Mouse (Mus musculus) cerebellum, adult 8-10 months (tissue): ENCODE data around the gene Ptprd.
A peak's percentile ranks its signal among the peaks of the same experiment; 100 is the strongest.

Experiments
- DNase-seq: peaks from one replicate; pipeline ENCODE4 v3.0.0; 2022

The Ptprd gene

DNA sequence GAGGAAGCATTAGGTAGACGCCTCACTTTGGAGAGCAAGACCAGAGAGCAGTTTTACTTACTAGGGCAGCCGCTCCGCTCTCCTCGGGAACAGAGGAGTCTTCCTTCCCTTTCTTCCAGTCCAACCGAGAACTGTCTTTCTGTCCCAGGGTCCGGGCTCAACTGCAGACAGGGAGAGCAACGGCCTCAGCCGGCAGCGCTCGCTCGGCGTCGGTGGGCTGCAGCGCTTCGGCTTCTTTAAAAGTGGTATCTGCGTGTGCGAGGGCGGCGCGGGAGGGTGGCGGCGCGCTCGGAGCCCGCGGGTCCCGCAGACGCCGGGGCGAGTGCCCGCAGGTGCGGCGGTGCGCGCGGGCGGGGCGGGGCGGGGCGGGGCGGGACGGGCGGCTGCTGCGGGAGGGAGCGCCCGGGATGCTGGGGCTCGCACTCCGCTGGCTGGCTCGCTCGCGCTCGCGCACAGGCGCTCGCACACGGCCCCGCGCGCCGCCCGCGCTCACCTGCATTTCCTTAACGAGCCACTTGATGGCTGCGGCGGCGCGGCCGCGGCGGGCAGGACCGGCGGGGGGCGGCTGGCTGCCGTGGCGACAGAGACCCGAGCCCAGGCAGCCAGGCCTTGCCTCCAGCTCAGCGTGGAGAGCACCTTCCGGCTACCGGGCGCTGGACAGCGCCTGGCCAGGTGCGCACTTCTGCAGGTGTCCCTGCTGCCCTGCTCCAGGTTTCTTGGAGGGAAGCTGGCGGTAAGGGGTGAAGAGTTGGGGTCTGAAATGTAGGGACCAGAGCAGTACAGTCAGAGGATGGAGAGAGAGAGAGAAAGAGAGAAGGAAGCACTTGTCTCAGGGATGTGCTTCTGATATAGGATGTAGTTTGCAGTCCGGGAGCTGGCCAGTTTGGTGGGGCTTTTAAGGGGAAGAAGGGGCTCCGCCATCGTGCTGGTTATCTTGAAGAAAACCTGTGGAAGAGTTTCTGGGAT, at the start of gene Ptprd:
Gene Ptprd, minus strand, starts transcription at position 433 of the 966 bp plus-strand sequence.
- peak; percentile 13 for DNase-seq

GRCm38 (mm10) chr4:78235820-78236219, 24.1 kb upstream of the Ptprd start:
- DNase-seq, result no peak

GRCm38 (mm10) chr4:78235316-78235715, 23.6 kb upstream of the Ptprd start:
- no peak for DNase-seq

DNA sequence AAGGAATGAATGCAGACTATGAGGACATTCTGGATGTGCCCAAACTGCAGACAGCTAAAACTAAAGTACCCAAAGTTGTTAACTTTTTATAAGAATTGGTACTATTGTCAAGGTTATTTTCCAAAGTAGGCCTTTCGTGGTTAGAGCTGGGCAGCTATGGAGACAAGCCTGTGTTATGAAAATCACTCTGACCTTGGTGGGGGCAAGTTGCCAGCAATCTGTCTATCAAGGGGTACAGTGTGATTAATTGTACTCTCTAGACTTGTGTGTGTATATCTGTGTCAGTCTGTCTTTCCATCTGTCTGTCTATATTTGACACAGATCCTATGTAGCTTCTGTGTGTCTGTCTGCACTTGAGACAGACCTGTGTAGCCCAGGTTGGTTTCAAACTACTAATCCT, 22.9 kb upstream of the Ptprd start:
- DNase-seq, result no peak

GRCm38 (mm10) chr4:78213949-78214348, 2.2 kb upstream of the Ptprd start:
- no peak for DNase-seq

- no peak for DNase-seq
Measured at GRCm38 (mm10) chr4:78212941-78213340, 1.2 kb upstream of the Ptprd start.

DNA sequence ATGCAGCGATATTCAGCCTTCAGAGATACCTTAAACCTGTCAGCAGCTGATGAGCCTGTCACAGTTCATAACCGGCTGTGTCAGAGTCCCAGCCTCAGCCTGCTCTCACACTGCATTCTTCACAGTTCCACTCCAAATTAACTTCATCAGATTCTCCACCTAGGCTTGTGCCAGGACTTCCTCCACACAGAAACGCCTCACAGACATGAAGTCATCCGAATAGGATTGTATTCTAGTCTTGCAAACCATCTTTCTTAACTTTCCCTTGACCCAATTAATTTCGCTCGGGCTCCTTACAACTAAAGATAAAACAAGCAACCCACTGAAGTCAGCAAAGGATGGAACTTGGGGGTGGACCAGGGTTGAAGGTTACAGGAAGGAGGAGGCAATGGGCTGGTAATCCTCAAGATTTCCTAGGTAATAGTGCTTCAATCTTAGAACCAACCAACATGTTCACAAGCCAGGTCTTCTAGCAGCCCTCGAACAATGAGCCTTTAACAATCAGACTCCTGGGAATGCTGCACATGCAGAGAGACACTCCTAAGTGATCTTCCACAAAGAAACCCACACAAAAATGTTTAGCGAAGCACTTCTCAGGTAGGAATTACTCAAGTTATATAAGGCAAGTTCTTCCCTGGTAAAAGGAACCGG, 758 bp downstream of the Ptprd start:
- DNase-seq, result no peak

DNA sequence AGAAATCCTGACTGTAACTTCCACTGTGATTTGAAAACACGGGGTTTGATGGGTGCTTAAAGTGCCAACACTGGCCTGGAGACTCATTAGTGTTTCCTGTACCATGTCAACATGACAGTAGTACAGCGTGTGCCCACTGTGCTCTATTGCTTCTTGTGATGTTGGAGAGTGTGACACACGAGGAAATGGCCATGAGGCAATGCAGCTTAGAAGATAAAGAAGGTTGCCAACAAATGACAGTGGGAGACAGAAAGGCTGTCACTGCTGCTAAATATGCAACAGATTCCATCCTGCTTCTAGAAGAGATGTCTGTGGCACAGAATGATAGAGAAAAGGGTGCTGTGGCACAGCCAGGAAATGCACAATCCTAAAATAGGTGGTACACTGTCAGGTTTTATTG, 6.7 kb downstream of the Ptprd start:
- no peak for DNase-seq

- DNase-seq, result no peak
Measured at GRCm38 (mm10) chr4:78168447-78168846, 43.3 kb downstream of the Ptprd start.

DNA sequence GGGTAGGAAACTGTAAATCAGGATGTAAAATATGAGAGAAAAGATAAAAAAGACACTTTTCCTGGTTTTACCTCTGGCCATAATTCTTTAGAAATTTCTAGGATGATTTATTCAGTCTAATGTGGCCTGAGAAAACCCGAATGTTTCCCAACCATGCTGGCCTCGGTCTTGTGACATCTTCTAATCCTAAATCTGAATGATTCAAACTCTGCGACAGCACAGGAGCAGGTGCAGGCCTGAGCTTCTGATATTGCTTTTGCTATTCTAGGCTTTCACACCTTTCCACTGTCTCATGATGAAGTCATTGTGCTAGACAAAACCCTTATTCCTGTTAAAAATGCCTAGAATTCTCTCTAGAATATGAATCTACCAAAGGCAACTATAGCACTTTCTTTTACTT, 51.3 kb downstream of the Ptprd start:
- DNase-seq, result no peak

DNA sequence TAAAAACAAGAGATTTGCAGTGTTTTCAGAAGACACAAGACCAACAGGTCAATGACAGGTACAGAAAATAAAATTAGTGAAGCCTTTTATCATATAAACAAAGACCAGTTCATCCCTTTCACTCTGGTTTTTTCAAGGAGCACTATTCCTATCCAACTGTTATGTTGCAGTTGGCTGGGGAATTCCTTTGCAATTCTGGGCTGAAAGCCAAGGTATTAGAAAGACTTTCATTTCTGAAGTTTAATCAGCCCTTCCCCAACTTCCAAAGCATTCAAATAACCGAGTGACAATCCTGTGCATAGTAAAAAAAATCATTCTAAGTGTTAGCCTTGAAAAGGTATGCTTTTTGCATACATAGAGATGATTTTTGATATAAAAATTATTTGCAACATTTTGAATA, 61.2 kb downstream of the Ptprd start:
- no peak for DNase-seq

DNA sequence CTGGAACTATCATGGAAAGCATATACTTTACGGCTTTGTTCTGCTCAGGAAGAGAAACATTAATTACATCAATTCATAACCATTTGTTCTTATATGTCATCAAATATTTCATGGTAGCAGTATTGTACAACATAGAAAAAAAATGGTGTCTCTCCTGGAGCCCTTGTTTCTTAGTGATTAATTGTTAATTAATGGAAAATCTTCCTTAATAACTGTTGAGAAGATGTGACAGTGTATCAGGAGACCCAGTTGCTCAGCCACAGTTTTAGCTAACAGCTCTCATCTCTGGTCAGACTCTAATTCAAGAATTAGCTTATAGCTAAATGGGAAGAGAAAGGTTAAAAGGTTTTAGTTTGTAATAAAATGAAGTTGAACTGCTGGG, 69.0 kb downstream of the Ptprd start:
- no peak for DNase-seq

- DNase-seq, result no peak
Measured at GRCm38 (mm10) chr4:78142088-78142766, 69.5 kb downstream of the Ptprd start.

DNA sequence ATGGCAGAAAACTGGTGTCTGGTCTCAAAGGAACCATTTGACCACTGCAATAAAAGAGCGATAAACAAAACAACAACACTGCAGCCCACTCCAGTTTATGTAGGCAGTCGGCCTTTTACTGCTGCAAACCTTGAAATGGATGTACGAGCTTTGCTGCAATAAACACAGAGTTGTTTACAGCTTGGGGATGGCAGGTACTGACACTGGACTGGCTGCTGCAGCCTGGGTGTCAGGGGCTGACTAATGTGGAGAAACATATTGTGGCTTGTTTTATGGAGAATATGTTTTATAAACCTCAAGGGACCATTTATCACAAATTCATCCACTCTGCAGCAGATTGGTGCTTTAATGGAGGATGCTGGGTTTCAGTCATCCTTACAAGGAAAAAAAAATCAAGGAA, 100.9 kb downstream of the Ptprd start:
- no peak for DNase-seq

DNA sequence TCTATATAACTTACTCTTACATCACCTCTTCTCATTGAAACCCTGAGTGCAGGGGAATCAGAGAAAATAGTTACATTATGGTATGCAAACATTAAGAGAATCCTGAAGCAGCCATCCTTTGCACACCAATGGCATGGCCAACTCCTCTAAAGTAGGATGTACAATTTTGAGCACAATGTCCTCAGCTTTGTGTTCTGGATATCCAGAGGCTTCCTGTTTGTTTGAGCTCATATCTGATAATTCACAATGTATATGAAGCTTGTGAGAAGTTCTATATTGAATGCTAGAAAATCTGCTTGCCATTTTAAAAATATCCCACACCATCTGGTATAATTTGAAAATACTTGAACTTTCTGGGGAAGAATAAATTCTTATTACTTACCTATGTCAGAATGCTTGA, 114.2 kb downstream of the Ptprd start:
- no peak for DNase-seq

DNA sequence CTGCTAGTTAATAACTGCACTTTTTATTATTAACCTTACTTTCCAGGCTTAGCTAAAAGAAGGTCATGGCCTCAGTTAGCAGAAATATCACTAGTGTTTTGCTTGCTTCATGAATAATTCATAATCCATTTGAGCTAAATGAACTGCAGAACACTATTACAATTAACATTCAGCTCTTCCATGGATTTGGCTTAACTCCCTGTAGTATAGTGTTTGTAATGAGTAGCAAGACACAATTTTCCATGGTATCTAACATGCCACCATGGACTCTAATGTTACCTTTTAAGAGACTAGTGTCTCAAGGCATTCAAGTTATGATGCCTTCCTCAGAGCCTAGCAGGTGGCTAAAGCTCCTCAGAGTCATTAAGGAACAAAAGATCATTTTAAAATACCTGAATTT, 129.0 kb downstream of the Ptprd start:
- no peak for DNase-seq

- DNase-seq, result no peak
Measured at GRCm38 (mm10) chr4:78077499-78077898, 134.3 kb downstream of the Ptprd start.

DNA sequence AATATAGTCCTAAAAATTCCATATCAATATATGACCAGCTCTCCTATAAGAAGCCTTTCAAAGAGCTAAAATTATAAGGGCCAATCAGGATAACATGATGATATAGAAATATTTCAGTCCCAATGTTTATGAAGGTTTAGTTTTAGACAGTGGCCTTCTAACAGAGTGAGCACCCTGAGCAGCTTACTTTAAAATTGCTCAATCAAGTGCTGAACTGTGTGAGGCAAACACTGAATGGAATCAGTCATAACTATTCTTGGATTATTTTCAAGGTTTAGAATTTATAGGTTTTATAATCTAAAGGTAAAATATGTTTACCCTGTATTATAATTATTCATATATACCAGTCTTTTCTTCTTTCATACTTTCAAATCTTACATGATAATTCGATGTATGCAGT, 134.7 kb downstream of the Ptprd start:
- DNase-seq, result no peak

DNA sequence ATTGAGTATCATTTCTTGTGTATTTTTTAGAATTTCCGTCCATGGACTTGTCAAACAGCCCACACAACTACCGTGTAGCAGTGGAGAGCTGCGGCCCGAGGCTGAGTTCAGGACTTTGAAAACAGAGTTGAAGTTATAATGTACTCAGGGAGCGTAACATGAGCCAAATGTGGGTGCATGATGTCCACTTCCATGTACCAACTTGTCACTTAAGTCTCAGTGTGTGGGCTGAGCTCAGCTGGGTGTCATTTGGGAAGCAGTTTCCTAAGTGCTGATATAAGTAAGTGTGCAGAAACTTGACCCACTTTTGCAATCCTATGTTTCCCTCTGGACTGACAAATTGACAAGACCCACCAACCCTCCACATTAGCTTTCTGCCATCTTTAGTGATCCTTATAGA, 173.4 kb downstream of the Ptprd start:
- no peak for DNase-seq

DNA sequence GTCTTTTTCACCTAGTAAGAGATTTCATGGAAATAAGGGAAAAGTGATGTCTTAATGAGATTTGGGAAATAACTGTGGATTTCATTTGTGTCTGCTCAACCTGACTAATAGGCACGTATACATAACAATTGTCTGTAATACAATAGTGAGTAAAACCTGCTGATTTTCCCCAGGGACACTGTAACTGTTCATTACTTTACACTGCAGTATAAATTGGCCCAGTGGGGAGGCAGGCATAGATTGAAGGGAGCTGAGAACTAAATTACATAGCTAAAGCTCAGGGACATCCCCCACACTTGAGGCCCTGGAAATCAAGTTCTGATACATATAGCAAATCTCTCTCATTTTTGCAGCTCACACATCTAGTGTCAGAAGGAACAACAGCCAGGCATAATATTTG, 209.7 kb downstream of the Ptprd start:
- no peak for DNase-seq

DNA sequence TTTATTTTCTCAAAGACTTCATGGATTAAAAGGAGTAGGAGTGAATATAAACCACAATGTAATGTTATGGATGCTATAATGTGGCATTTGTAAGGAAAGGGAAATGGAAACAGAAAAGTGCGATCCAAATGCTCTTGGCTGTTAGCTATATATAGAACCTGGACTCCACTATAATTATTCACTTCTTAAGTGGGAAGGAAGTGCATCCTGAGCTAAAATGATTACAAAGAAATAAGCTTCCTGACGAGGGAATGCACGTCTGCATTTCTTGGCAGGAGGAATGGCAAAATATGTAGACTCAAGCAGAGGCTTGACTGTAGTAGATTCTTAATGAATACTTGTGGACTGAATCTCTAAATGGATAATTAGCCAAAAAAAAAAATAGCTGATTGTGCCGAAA, 219.1 kb downstream of the Ptprd start:
- DNase-seq, result no peak

GRCm38 (mm10) chr4:77982094-77982493, 229.7 kb downstream of the Ptprd start:
- no peak for DNase-seq

- no peak for DNase-seq
Measured at GRCm38 (mm10) chr4:77961711-77962110, 250.1 kb downstream of the Ptprd start.

DNA sequence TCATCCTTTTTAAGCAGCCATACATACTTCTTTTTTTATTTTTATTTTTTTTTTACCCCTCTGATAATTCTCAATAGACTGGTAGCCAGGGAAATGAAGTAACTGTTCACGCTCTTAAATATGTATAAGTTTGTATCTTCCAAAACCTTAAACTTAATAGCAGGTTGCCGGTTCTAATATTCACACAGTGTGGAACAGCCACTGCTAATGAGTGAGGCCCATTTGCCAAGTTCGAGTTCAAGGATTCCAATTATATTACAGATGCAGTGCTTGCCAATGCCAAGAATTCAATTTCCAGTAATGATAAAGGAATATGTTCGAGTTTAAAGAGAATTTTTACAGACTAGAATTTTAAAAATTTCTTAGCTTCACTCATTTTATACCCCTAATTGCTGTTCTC, 322.3 kb downstream of the Ptprd start:
- no peak for DNase-seq
